Mouse (Mus musculus): ENCODE measurements at regions not wholly inside any gene's neighbourhood (a gene's known extent, or its start where the extent isn't known, plus 50 kb on each side); places are given as distances from the start of the nearest gene placed in this dataset.

DNA sequence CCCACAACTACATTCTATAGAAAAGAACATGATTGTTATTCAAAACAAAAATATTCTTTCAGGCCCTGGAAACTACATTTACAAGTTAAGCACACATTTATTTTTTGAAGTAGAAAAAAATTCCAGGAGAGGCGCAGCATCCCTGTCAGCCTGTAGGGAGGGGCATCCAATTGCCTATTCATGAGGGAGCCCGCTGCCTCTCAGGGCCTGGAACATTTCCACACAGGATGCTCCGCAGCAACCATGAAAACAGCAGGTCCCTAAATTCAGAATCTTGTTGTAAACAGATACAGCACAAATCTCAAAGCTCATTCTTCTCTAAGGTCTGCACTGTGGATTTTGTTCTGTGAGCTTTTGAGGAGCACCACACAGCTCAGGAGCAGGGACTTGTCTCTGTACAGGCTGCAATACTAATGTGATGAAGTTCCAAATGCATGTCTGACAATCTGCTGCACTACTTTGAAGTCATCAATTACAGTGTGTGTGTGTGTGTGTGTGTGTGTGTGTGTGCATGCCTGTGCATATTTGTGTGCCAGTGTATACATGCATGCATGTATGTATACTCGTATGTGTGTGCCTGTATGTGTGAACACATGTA is 121.4 kb upstream of the Spaca1 start:
- TF ChIP-seq POLR2A (IDR thresholded peaks at IDR 0.05; ENCODE audit: insufficient read depth, low read depth, low read length): no peak
- TF ChIP-seq EP300 (IDR thresholded peaks at IDR 0.05; ENCODE audit: insufficient read depth, low read depth, low read length): no peak
- no peak for TF ChIP-seq CTCF (IDR thresholded peaks at IDR 0.05)

Data from heart, adult 2 months (tissue).